Mouse (Mus musculus) spleen, adult 2 months (tissue): Measurements from ENCODE around the gene Rbms3.

Source experiments
- CTCF ChIP-seq: fragments of 200-500 bp; IDR thresholded peaks from 2 replicates; pipeline ENCODE4 v1.5.1; 2011; ENCODE audit warnings: mild to moderate bottlenecking, inconsistent platforms; ENCODE audit not compliant: insufficient read depth, insufficient read length, insufficient replicate concordance; ENCODE audit errors: extremely low read depth
- POLR2A ChIP-seq: fragments of 200-500 bp; IDR thresholded peaks from 2 replicates; pipeline ENCODE4 v1.6.1; 2011; ENCODE audit warnings: low read depth, low read length, inconsistent platforms

DNA sequence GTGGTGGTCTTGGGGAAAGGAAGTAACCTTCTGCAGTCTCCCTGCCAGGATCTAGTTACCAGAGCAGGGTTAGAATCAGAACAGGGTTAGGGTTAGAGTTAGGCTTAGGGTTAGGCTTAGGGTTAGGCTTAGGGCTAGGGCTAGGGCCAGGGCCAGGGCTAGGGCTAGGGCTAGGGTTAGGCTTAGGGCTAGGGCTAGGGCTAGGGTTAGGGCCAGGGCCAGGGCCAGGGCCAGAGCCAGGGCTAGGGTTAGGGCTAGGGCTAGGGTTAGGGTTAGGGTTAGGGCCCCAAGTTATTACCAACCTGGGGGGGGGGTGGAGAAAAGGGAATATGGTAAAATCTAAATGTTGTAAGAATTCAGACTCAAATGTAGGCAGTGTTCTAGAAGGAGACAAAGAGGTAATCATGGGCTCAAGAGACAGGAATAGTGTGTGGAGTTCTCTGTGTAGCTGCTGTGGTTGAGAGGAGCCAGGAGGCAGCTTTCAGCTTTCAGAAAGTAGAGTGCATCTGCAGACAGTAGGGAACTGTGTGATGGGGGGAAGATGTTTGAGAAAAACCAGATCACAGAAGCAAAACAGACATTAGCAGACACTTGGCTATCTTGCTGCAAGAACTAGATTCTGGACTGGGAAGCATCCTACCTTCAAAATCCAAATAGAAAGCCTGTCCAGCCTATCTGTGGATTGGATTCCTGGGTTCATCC, 588.3 kb downstream of the Rbms3 start:
- TF ChIP-seq CTCF (no peak), POLR2A (no peak)
